Mouse (Mus musculus): ENCODE data around the gene Ern2.

Gene Ern2

GRCm38 (mm10) chr7:122158915-122159902, 26.8 kb downstream of the Ern2 start, which contains the start of gene Plk1:
Gene Plk1, plus strand, starts transcription at chr7:122159439.
- peak; percentile 78 to 79 for DNase-seq (ENCODE audit: low spot score in 2 of 2)

GRCm38 (mm10) chr7:122158488-122158887, 27.5 kb downstream of the Ern2 start:
- no peak for DNase-seq (ENCODE audit: low spot score in 2 of 2)

GRCm38 (mm10) chr7:122152473-122152872, 33.5 kb downstream of the Ern2 start:
- no peak for DNase-seq (ENCODE audit: low spot score in 2 of 2)

GRCm38 (mm10) chr7:122140991-122141390, 45.0 kb downstream of the Ern2 start:
- no peak for DNase-seq (ENCODE audit: low spot score in 2 of 2)

DNA sequence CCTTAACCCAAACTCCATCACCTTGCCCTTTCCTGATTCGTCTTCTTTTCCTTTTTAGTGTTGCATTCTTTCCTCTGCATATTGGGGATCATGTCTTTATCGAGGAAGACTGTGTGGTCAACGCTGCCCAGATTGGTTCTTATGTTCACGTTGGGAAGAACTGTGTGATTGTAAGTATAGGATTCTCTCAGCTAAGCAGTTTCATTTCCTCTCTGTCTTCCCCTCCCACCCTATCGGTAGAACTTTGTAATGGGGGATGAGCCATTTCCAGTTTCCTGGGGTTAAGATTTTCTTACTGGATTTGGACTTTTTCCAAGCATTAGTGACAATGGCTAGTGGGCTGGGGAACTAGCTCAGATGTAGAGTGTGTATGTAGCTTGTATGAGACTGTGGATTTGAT, 47.8 kb downstream of the Ern2 start:
- no peak for DNase-seq (ENCODE audit: low spot score in 2 of 2)

DNA sequence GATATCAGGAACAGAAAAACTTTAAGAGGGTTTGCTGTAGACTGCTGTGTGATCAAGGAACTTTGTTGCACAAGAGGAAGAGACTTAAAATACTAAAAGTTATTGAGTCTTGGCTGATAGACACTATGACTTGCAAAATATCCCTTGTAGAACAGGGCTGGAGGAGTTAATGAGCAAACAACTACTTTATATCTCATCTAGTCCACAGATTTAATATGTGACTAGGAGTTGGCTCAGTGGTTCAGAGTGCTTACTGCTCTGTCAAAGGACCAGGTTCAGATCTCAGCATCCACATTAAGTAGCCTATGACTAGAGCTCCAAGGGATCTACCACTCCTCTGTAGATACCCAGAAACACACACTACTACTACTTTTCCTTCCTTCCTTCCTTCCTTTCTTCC, 48.9 kb downstream of the Ern2 start:
- no peak for DNase-seq (ENCODE audit: low spot score in 2 of 2)

GRCm38 (mm10) chr7:122135070-122135469, 50.9 kb downstream of the Ern2 start:
- DNase-seq (ENCODE audit: low spot score in 2 of 2) = no peak

- no peak for DNase-seq (ENCODE audit: low spot score in 2 of 2)
Measured at GRCm38 (mm10) chr7:122133338-122133625, 52.7 kb downstream of the Ern2 start.

GRCm38 (mm10) chr7:122132497-122133337, 53.3 kb downstream of the Ern2 start, which contains the start of the genes Palb2 and Dctn5:
Gene Palb2, minus strand, starts transcription at chr7:122132985.
Gene Dctn5, plus strand, starts transcription at chr7:122133041.
- peak; percentile 98 for DNase-seq (ENCODE audit: low spot score in 2 of 2)

DNA sequence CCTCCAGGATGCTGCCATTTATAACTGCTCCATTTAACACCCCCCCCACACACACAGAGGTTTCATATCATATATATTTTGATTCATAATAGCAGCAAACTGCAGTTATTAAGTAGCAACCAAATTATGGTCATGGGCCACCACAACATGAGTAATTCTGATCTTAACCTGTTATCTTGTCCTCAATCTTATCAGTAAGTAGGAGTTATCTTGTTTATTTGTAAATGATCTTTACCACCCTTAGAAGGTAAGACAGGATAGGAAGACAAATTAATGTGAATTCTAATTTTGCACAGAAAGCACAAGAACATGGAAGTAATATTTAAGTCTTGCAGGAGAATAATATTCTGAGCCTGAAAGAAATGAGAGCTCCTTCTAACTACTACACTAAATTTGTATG, 54.2 kb downstream of the Ern2 start:
- DNase-seq (ENCODE audit: low spot score in 2 of 2) = no peak

- no peak for DNase-seq (ENCODE audit: low spot score in 2 of 2)
Measured at GRCm38 (mm10) chr7:122126946-122127345, 59.1 kb downstream of the Ern2 start.

DNA sequence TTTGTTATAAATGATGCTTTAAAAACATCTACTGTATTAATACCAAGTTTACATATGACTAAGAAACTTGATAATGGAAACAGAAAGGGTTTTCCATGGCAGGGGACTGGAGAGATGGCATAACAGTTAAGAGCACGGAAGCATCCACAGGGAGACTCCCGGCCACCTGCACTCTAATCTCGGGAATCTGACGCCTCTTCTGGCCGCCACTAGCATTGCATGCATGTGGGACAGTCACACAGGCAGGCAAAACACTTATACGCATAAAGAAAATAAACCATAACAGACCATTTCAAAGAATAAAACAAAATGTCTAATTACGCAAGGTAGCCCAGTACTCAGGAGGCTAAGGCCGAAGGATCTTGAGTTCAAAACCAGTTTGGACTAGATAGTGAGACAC, 60.4 kb downstream of the Ern2 start:
- no peak for DNase-seq (ENCODE audit: low spot score in 2 of 2)

DNA sequence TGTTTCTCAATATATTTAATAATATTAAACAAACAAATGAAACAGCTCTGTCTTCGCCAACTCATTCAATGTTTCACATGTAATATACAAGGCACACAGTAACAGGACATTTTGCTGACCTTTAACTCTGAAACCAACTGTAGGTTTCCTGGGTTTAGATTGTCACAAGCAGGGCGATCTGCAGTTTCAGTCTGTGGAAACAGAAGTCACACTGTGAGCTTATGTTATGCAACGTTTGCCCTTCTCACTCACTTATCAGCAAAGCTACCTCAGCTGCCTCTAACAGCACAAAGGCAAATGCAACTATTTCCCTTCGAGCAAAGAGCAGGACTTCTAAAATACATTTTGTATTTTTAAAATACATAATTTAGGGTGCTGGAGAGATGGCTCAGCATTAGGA, 62.5 kb downstream of the Ern2 start:
- DNase-seq (ENCODE audit: low spot score in 2 of 2) = no peak
